Mouse (Mus musculus): ENCODE data around the gene Sox4. TPM values are rescaled to one million over a fixed set of nuclear protein-coding genes. Genes with fewer than 3 reads are reported as not detected.

The Sox4 gene
- polyA plus RNA-seq, 1 experiment: 42.4 TPM

DNA sequence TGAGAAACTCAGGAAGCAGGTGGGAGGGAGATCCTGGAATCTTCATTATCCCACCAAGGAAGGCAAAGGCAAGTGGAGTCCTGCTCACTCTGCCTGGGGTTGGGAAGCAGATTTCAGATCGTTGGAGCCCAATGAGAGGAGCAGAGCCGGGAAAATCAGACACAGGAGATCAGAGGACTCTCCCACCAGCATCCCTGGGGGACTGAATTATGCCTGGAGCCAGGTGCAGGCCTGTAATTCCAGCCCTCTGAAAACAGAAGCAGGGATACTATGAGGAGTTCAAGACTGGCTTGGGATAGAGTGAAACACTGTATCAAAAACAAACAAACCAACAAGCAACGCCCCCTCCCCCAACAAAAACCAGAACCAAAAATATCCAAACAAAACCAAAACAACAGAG lies 23.6 kb downstream of the Sox4 start:
- TF ChIP-seq MYOD1 (IDR thresholded peaks at IDR 0.05; ENCODE audit: control insufficient read depth, insufficient read length, low read depth) (no peak), CEBPB (IDR thresholded peaks at IDR 0.05; ENCODE audit: low read depth) (no peak), MYOG (IDR thresholded peaks at IDR 0.05; ENCODE audit: control insufficient read depth, extremely low read depth, insufficient read length) (no peak), CTCF (IDR thresholded peaks at IDR 0.05; ENCODE audit: control insufficient read depth, insufficient read depth, insufficient read length) (no peak), MAX (IDR thresholded peaks at IDR 0.05) (no peak), USF1 (IDR thresholded peaks at IDR 0.05; ENCODE audit: low read depth) (no peak), FOSL1 (IDR thresholded peaks at IDR 0.05; ENCODE audit: insufficient read depth, low read length, poor library complexity, severe bottlenecking) (no peak)
- no peaks in the 10 kb centered on the region for H3K79me2 ChIP-seq (ENCODE audit: control insufficient read depth, insufficient read depth)
- no peaks in the 10 kb centered on the region for H3K79me3 ChIP-seq (ENCODE audit: low read depth)
- no peak overlapping the region for H3K4me3 ChIP-seq (ENCODE audit: insufficient read depth, poor library complexity, severe bottlenecking)
- H3K36me3 ChIP-seq (ENCODE audit: control insufficient read depth, insufficient read depth): no peaks in the 10 kb centered on the region
- H3ac ChIP-seq (ENCODE audit: control insufficient read depth, insufficient read length, low read depth): no peak overlapping the region
- no peaks in the 10 kb centered on the region for H3K27me3 ChIP-seq (ENCODE audit: control insufficient read depth, insufficient read depth, insufficient read length)

DNA sequence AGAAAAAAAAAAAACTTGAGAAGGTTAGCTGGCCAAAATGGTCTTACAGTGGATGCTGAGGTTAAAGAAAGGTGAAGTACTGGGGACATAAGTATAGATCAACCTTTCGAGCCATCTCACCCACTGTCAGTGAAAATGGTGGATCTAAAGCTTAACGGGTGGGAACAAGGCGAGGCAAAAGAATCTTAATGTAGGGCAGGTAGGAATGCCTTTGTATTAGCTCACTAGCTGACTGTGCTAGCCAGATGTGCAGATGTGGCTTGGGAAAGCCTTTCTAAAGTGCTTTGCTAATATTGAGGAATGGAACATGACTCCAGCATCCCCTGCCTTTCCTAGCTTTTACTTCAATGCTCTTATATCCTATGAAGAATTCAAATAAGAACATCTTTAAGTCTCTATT lies 30.4 kb downstream of the Sox4 start:
- Histone ChIP-seq H3ac (ENCODE audit: control insufficient read depth, insufficient read length, low read depth) (no peak overlapping the region), H3K4me3 (ENCODE audit: insufficient read depth, poor library complexity, severe bottlenecking) (no peak overlapping the region), H3K27me3 (ENCODE audit: control insufficient read depth, insufficient read depth, insufficient read length) (no peaks in the 10 kb centered on the region), H3K79me3 (ENCODE audit: low read depth) (no peaks in the 10 kb centered on the region), H3K79me2 (ENCODE audit: control insufficient read depth, insufficient read depth) (no peaks in the 10 kb centered on the region), H3K36me3 (ENCODE audit: control insufficient read depth, insufficient read depth) (no peaks in the 10 kb centered on the region)
- TF ChIP-seq CEBPB (IDR thresholded peaks at IDR 0.05; ENCODE audit: low read depth): no peak
- no peak for TF ChIP-seq MYOG (IDR thresholded peaks at IDR 0.05; ENCODE audit: control insufficient read depth, extremely low read depth, insufficient read length)
- TF ChIP-seq CTCF (IDR thresholded peaks at IDR 0.05; ENCODE audit: control insufficient read depth, insufficient read depth, insufficient read length): no peak
- no peak for TF ChIP-seq MYOD1 (IDR thresholded peaks at IDR 0.05; ENCODE audit: control insufficient read depth, insufficient read length, low read depth)
- TF ChIP-seq FOSL1 (IDR thresholded peaks at IDR 0.05; ENCODE audit: insufficient read depth, low read length, poor library complexity, severe bottlenecking): no peak
- TF ChIP-seq USF1 (IDR thresholded peaks at IDR 0.05; ENCODE audit: low read depth): no peak
- no peak for TF ChIP-seq MAX (IDR thresholded peaks at IDR 0.05)

DNA sequence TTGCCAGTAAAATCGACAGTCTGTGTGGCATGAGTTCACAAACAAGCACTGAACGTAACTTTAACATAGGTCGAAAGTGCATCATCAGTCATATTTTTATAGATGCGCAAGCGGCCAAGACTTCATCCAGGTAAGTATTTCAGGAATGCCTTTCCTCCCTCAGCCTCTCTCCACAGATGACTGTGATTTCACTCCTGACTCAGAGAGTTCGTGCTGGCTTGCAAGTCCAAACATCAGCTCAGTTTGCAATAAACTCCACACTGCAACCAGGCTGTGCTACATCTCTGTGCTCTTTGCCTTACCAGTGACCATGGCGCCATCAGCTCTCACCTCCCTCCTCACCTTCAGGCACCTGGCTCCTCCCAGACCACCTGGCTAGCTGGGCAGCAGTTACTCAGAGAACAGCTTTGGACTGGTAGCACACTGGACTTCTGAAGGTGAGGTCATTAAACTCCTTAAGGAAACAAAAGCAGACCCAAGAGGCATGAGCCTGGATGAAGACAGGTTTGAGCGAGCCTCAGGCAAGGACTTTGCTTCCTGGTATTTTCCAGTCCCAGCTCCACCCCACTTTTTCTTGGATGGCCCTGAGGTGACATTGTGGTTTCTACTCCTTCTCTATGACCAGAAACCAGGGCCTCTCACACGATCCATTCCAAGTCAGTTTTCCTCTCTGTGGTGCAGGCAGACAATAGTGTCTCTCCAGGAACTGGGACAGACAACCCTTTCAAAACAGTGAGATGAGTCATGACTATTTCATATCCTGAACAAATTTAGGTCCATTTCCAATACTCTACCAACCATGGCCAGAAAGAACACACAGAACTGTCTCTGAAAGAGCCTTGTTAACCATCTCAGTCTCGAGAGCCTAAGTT lies 35.9 kb downstream of the Sox4 start:
- no peaks in the 10 kb centered on the region for H3K27me3 ChIP-seq (ENCODE audit: control insufficient read depth, insufficient read depth, insufficient read length)
- H3K4me3 ChIP-seq (ENCODE audit: insufficient read depth, poor library complexity, severe bottlenecking): no peak overlapping the region
- H3K79me3 ChIP-seq (ENCODE audit: low read depth): no peaks in the 10 kb centered on the region
- no peaks in the 10 kb centered on the region for H3K36me3 ChIP-seq (ENCODE audit: control insufficient read depth, insufficient read depth)
- H3ac ChIP-seq (ENCODE audit: control insufficient read depth, insufficient read length, low read depth): no peak overlapping the region
- no peaks in the 10 kb centered on the region for H3K79me2 ChIP-seq (ENCODE audit: control insufficient read depth, insufficient read depth)
- TF ChIP-seq MYOG (IDR thresholded peaks at IDR 0.05; ENCODE audit: control insufficient read depth, extremely low read depth, insufficient read length) (no peak), CTCF (IDR thresholded peaks at IDR 0.05; ENCODE audit: control insufficient read depth, insufficient read depth, insufficient read length) (no peak), CEBPB (IDR thresholded peaks at IDR 0.05; ENCODE audit: low read depth) (peak; percentile 32), MAX (IDR thresholded peaks at IDR 0.05) (no peak), FOSL1 (IDR thresholded peaks at IDR 0.05; ENCODE audit: insufficient read depth, low read length, poor library complexity, severe bottlenecking) (peak; percentile 18), USF1 (IDR thresholded peaks at IDR 0.05; ENCODE audit: low read depth) (no peak), MYOD1 (IDR thresholded peaks at IDR 0.05; ENCODE audit: control insufficient read depth, insufficient read length, low read depth) (no peak)

DNA sequence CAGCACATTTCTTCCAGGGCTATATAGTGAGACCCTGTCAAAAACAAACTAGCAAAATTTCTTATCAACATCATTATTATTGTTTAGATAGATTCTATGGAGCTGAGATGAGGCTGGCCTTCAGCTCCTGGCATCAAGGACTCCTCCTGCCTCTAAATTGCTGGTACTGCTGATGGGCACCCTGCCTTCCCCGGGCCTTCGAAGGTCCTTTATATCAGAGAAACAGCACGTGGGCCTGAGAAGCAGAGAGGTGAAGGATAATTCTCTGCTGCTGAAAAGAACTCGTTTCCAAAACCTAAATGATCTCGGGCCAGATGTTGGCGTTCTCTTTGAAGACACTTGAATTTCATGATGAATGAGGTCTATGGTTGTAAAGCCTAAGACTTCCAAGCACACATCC lies 39.9 kb downstream of the Sox4 start:
- Histone ChIP-seq H3K79me2 (ENCODE audit: control insufficient read depth, insufficient read depth) (no peaks in the 10 kb centered on the region), H3K79me3 (ENCODE audit: low read depth) (no peaks in the 10 kb centered on the region), H3K27me3 (ENCODE audit: control insufficient read depth, insufficient read depth, insufficient read length) (no peaks in the 10 kb centered on the region), H3K4me3 (ENCODE audit: insufficient read depth, poor library complexity, severe bottlenecking) (no peak overlapping the region), H3ac (ENCODE audit: control insufficient read depth, insufficient read length, low read depth) (no peak overlapping the region), H3K36me3 (ENCODE audit: control insufficient read depth, insufficient read depth) (no peaks in the 10 kb centered on the region)
- TF ChIP-seq FOSL1 (IDR thresholded peaks at IDR 0.05; ENCODE audit: insufficient read depth, low read length, poor library complexity, severe bottlenecking): no peak
- TF ChIP-seq MAX (IDR thresholded peaks at IDR 0.05): no peak
- no peak for TF ChIP-seq USF1 (IDR thresholded peaks at IDR 0.05; ENCODE audit: low read depth)
- TF ChIP-seq MYOD1 (IDR thresholded peaks at IDR 0.05; ENCODE audit: control insufficient read depth, insufficient read length, low read depth): no peak
- no peak for TF ChIP-seq CEBPB (IDR thresholded peaks at IDR 0.05; ENCODE audit: low read depth)
- no peak for TF ChIP-seq MYOG (IDR thresholded peaks at IDR 0.05; ENCODE audit: control insufficient read depth, extremely low read depth, insufficient read length)
- TF ChIP-seq CTCF (IDR thresholded peaks at IDR 0.05; ENCODE audit: control insufficient read depth, insufficient read depth, insufficient read length): no peak

DNA sequence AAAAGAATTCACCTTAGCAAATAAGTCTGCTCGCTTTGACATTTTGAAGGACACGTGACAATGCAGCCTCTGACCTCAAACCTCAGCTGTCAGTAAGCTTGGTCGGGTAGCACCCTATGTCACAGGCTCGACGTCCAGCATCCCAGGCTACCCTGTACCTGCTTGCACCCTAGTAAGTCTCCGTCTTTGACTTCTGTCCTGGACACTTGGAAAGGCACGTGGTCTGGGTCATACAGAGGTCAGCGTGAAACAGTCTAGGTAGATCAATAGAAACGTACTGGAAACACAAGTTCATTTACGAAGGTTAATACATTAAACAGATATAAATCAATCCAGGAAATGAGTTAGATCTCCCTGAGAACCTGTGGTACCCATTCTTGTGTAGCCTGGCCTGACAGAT lies 46.5 kb downstream of the Sox4 start:
- Histone ChIP-seq H3K79me3 (ENCODE audit: low read depth) (no peaks in the 10 kb centered on the region), H3ac (ENCODE audit: control insufficient read depth, insufficient read length, low read depth) (no peak overlapping the region), H3K36me3 (ENCODE audit: control insufficient read depth, insufficient read depth) (no peaks in the 10 kb centered on the region), H3K4me3 (ENCODE audit: insufficient read depth, poor library complexity, severe bottlenecking) (no peak overlapping the region), H3K27me3 (ENCODE audit: control insufficient read depth, insufficient read depth, insufficient read length) (no peaks in the 10 kb centered on the region), H3K79me2 (ENCODE audit: control insufficient read depth, insufficient read depth) (no peaks in the 10 kb centered on the region)
- TF ChIP-seq CEBPB (IDR thresholded peaks at IDR 0.05; ENCODE audit: low read depth) (no peak), MYOD1 (IDR thresholded peaks at IDR 0.05; ENCODE audit: control insufficient read depth, insufficient read length, low read depth) (no peak), USF1 (IDR thresholded peaks at IDR 0.05; ENCODE audit: low read depth) (no peak), MYOG (IDR thresholded peaks at IDR 0.05; ENCODE audit: control insufficient read depth, extremely low read depth, insufficient read length) (no peak), CTCF (IDR thresholded peaks at IDR 0.05; ENCODE audit: control insufficient read depth, insufficient read depth, insufficient read length) (no peak)

Measured in C2C12 (cell line).